Mouse (Mus musculus): ENCODE data around the gene Tmem150c. TPM values are rescaled to one million over a fixed set of nuclear protein-coding genes. Genes with fewer than 3 reads are reported as not detected.

The Tmem150c gene
- polyA plus RNA-seq, 1 experiment from 2014 or later: 3.6 TPM

DNA sequence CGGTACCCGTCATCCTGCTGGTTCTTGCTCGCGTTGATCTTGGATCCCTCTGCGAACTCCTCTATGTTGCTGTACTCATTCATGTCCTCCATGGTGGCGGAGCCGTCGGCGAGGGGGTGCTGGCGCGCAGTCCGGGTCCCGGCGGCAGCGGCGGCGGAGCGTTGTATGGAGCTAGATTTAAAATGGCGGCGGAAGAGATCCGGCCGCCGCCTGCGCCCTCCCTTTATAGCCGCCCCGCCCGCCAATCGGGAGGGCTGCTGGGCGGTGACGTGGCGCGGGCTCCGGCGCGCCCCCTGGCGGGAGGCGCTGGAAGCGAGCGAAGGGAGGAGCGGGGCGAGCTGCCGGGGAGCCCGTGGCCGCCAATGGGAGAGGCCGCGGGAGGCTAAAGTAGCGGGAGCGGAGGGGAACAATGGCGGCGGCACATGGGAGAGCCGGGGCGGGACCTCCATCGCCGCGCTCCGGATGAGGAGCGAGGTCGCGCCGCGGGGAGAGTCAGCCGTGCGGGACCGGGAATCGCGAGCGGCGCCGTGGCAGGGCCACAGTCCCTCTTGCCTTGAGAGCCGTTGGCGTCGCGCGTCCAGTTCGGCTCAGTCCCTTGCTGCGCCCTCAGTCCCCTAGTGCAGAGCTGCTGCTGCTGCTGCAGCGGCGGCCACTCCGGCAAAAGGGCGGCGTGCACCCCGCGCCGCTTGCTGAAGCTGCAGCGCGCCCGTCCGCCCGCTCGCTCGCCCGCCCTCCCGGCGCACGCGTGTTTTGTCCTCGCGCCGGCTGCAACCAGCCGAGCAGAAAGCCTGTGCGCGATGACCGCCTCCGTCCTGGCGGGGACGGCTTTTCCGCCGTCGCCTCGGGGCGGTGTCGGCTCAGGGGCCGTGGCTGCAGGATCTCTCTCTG is 120.7 kb downstream of the Tmem150c start:
- Histone ChIP-seq H3K27ac (ENCODE audit: low read depth, low read length) (peak overlapping the region; percentile 98), H3K4me3 (ENCODE audit: low read depth, low read length) (peak overlapping the region; percentile 97), H3K9ac (ENCODE audit: low read depth, low read length) (peak overlapping the region; percentile 100), H3K4me1 (replicated peaks; ENCODE audit: control insufficient read depth, insufficient read depth, low read length) (peaks cover 2% of the 10 kb centered on the region), H3K9me3 (ENCODE audit: control insufficient read depth, low read length) (no peaks in the 10 kb centered on the region), H3K27me3 (ENCODE audit: control insufficient read depth, insufficient read depth, low read length) (no peaks in the 10 kb centered on the region), H3K36me3 (ENCODE audit: control insufficient read depth, insufficient read depth, low read length) (peaks cover 5% of the 10 kb centered on the region; the same call in 1 of the 2 replicates), H3K4me2 (replicated peaks; ENCODE audit: low read depth, low read length) (peak overlapping the region; percentile 54)
- WGBS: under 1% methylated on average over 93 of the region's 113 CpGs
- DNase-seq (ENCODE audit: low spot score): peak; percentile 99
- ATAC-seq (ENCODE audit: low FRiP score): peak; percentile 75

DNA sequence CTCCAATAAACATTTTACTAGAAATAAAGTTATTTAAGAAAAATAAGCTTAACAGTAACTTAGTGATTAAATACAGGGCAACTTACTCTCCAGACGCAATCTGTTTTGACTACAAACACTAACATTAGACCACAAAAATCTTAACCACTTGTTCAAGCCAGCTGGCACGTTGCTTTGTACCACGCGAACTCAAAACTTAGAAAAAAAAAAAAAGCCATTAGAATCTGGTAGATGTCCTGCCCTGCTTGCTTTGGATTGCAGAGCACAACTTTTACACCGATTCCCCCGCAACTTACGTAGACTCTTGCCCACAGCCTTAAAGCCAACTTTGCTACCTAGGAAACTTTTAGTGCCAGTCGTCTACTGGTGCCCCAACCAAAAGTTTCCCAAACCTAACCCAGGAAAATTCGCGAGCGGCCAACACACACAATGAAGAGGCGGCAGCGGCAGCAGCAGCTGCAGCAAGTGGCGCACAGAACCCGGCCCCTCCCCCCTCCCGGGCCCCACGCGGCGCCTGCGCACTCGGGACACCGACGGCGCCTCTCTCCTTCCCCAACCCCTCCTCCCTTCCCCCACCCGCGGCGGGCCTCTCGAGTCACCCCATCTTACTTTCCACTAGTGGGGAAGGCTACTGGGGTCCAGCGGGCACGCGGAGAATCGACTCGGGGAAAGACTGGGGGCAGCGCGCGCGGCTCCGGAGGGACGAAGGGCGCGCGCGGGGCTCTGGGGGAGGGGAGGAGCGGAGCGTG is 121.5 kb downstream of the Tmem150c start:
- H3K9me3 ChIP-seq (ENCODE audit: control insufficient read depth, low read length): no peaks in the 10 kb centered on the region
- peak overlapping the region; percentile 97 for H3K4me3 ChIP-seq (ENCODE audit: low read depth, low read length)
- ATAC-seq (ENCODE audit: low FRiP score): peak; percentile 42
- H3K27me3 ChIP-seq (ENCODE audit: control insufficient read depth, insufficient read depth, low read length): no peaks in the 10 kb centered on the region
- under 1% methylated on average over 31 of the region's 45 CpGs for WGBS
- H3K36me3 ChIP-seq (ENCODE audit: control insufficient read depth, insufficient read depth, low read length): peaks cover 5% of the 10 kb centered on the region; the same call in 1 of the 2 replicates
- H3K9ac ChIP-seq (ENCODE audit: low read depth, low read length): peak overlapping the region; percentile 100
- peak; percentile 93 for DNase-seq (ENCODE audit: low spot score)
- peak overlapping the region; percentile 98 for H3K27ac ChIP-seq (ENCODE audit: low read depth, low read length)
- H3K4me1 ChIP-seq (replicated peaks; ENCODE audit: control insufficient read depth, insufficient read depth, low read length): peaks cover 2% of the 10 kb centered on the region
- H3K4me2 ChIP-seq (replicated peaks; ENCODE audit: low read depth, low read length): peak overlapping the region; percentile 91

DNA sequence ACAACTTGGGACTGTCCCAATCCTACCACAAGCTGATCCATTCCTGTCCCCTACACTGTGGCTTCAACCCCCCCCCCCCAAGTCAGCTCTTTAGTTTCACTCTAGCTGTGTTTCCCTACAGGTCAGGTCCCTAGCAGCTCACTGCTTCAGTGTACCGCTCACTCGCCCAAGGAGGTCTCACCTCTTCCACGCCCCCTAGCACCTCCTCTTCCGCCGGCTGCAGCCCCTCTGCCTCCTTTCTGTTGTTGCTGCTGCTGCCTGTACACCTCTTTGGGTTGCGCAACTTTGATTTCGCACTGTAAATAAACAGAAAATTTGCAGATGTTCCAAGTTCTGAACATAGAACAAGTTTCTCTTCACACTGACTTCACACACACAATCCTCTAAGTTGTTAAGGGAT is 122.9 kb downstream of the Tmem150c start:
- WGBS: 33% methylated on average over 7 of the region's 7 CpGs
- peak; percentile 38 for DNase-seq (ENCODE audit: low spot score)
- ATAC-seq (ENCODE audit: low FRiP score): no peak

DNA sequence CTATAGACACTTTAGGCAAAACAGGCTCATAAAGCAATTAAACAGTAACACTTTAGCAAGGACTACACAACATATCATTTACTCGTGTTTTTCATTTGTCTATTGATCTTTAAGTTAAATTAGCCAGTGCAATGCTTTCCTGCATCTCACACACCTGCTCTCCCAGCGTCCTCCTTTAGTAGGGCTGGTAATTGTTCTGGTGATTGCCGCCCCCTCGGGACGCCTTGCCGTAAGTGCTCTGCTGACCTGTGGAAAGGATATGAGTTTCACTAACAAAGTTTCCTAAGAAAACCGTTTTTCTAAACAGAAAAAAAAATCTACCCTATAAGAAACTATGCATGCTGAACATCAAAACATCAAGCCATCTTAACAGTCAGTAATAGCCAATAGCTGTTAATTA is 123.7 kb downstream of the Tmem150c start:
- Histone ChIP-seq H3K27me3 (ENCODE audit: control insufficient read depth, insufficient read depth, low read length) (no peaks in the 10 kb centered on the region), H3K9me3 (ENCODE audit: control insufficient read depth, low read length) (no peaks in the 10 kb centered on the region), H3K9ac (ENCODE audit: low read depth, low read length) (no peak overlapping the region), H3K4me1 (replicated peaks; ENCODE audit: control insufficient read depth, insufficient read depth, low read length) (peaks cover 2% of the 10 kb centered on the region), H3K27ac (ENCODE audit: low read depth, low read length) (no peak overlapping the region), H3K36me3 (ENCODE audit: control insufficient read depth, insufficient read depth, low read length) (peaks cover 13% of the 10 kb centered on the region; the same call in 1 of the 2 replicates), H3K4me2 (replicated peaks; ENCODE audit: low read depth, low read length) (no peak overlapping the region), H3K4me3 (ENCODE audit: low read depth, low read length) (peak overlapping the region; percentile 16; the same call in 1 of the 2 replicates)
- ATAC-seq (ENCODE audit: low FRiP score) (no peak), DNase-seq (ENCODE audit: low spot score) (peak; percentile 25)
- 64% methylated on average over 7 of the region's 7 CpGs for WGBS

More for the DNA sequence above, 122.9 kb downstream of the Tmem150c start:
- H3K27ac ChIP-seq (ENCODE audit: low read depth, low read length): no peak overlapping the region
- no peaks in the 10 kb centered on the region for H3K9me3 ChIP-seq (ENCODE audit: control insufficient read depth, low read length)
- H3K36me3 ChIP-seq (ENCODE audit: control insufficient read depth, insufficient read depth, low read length): peaks cover 13% of the 10 kb centered on the region; the same call in 1 of the 2 replicates
- peak overlapping the region; percentile 91 for H3K4me2 ChIP-seq (replicated peaks; ENCODE audit: low read depth, low read length)
- H3K27me3 ChIP-seq (ENCODE audit: control insufficient read depth, insufficient read depth, low read length): no peaks in the 10 kb centered on the region
- peak overlapping the region; percentile 97 for H3K4me3 ChIP-seq (ENCODE audit: low read depth, low read length)
- no peak overlapping the region for H3K9ac ChIP-seq (ENCODE audit: low read depth, low read length)
- H3K4me1 ChIP-seq (replicated peaks; ENCODE audit: control insufficient read depth, insufficient read depth, low read length): peaks cover 2% of the 10 kb centered on the region

DNA sequence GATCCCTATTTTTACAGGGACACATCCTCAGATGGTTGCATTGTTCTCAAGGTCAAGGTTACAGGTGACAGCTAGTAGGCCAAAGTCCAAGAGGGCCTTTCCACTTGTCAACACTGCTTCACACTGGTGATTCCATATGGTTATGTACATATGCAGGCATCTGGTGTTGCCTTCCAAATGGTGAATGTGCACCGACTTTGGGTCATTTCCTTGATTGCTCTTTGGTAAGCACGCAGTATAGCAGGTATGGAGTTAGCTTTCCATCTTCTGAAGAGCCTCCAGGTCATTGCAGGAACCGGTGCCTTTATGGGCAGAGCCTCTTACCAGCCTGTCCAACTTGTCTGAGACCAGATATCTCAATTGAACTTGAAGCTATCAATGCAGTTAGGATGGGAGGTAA is 127.0 kb downstream of the Tmem150c start:
- ATAC-seq (ENCODE audit: low FRiP score): no peak
- 73% methylated on average over 3 of the region's 3 CpGs for WGBS
- peak; percentile 30 for DNase-seq (ENCODE audit: low spot score)
- Histone ChIP-seq H3K9ac (ENCODE audit: low read depth, low read length) (no peak overlapping the region), H3K27ac (ENCODE audit: low read depth, low read length) (no peak overlapping the region), H3K4me2 (replicated peaks; ENCODE audit: low read depth, low read length) (no peak overlapping the region), H3K9me3 (ENCODE audit: control insufficient read depth, low read length) (no peaks in the 10 kb centered on the region), H3K36me3 (ENCODE audit: control insufficient read depth, insufficient read depth, low read length) (peaks cover 13% of the 10 kb centered on the region; the same call in 1 of the 2 replicates), H3K27me3 (ENCODE audit: control insufficient read depth, insufficient read depth, low read length) (no peaks in the 10 kb centered on the region), H3K4me1 (replicated peaks; ENCODE audit: control insufficient read depth, insufficient read depth, low read length) (peaks cover 2% of the 10 kb centered on the region; the same call in 1 of the 2 replicates), H3K4me3 (ENCODE audit: low read depth, low read length) (no peak overlapping the region)

DNA sequence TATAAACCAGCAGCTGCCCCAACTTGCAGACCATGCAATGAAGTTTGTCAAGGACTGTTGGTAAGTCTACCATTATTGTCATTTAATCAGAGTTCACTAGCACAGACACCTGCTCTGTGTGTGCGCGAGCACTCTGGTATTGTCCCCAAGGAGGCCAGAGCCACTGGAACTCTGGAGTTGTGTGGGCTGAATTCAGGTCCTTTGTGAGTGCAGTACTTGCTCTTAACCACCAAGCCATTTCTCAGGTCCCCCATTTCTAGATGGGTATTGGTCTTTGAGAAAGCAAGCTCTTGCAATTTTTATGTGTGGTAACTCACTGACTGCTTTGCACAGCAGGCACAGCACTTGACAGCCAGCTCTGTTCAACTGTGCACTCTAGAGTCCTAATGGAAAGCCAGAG is 127.5 kb downstream of the Tmem150c start:
- no peak overlapping the region for H3K9ac ChIP-seq (ENCODE audit: low read depth, low read length)
- no peak overlapping the region for H3K27ac ChIP-seq (ENCODE audit: low read depth, low read length)
- H3K4me2 ChIP-seq (replicated peaks; ENCODE audit: low read depth, low read length): no peak overlapping the region
- DNase-seq (ENCODE audit: low spot score): peak; percentile 35
- peak; percentile 28; the same call in 1 of the 2 replicates for ATAC-seq (ENCODE audit: low FRiP score)
- WGBS: 84% methylated on average over 2 of the region's 2 CpGs
- H3K36me3 ChIP-seq (ENCODE audit: control insufficient read depth, insufficient read depth, low read length): peaks cover 13% of the 10 kb centered on the region; the same call in 1 of the 2 replicates
- no peak overlapping the region for H3K4me3 ChIP-seq (ENCODE audit: low read depth, low read length)
- no peaks in the 10 kb centered on the region for H3K9me3 ChIP-seq (ENCODE audit: control insufficient read depth, low read length)
- no peaks in the 10 kb centered on the region for H3K27me3 ChIP-seq (ENCODE audit: control insufficient read depth, insufficient read depth, low read length)
- H3K4me1 ChIP-seq (replicated peaks; ENCODE audit: control insufficient read depth, insufficient read depth, low read length): peaks cover 2% of the 10 kb centered on the region; the same call in 1 of the 2 replicates

DNA sequence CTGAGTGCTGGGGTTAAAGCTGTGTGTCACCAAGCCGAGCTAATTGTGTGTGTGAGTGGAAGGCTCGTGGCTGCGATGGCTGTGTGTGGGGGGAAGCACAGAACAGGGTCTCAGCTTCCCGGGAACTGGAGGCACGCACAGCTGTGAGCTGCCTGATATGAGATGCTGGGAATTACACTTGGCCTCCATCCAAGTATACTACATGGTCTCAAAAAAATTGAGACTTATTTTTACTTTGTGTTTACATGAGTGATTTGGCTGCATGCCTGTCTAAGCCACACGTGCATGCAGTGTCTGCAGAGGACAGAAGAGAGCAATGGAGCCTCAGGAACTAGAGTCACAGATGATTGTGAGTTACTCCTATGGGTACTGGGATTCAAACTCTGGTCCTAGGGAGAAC is 129.5 kb downstream of the Tmem150c start:
- H3K4me2 ChIP-seq (replicated peaks; ENCODE audit: low read depth, low read length): no peak overlapping the region
- WGBS: 66% methylated on average over 6 of the region's 6 CpGs
- 0 out of 2 replicates have a peak, but pooled peaks cover 2% of the 10 kb centered on the region for H3K4me1 ChIP-seq (replicated peaks; ENCODE audit: control insufficient read depth, insufficient read depth, low read length)
- no peak for DNase-seq (ENCODE audit: low spot score)
- no peak overlapping the region for H3K4me3 ChIP-seq (ENCODE audit: low read depth, low read length)
- H3K27ac ChIP-seq (ENCODE audit: low read depth, low read length): no peak overlapping the region
- no peaks in the 10 kb centered on the region for H3K27me3 ChIP-seq (ENCODE audit: control insufficient read depth, insufficient read depth, low read length)
- H3K36me3 ChIP-seq (ENCODE audit: control insufficient read depth, insufficient read depth, low read length): 0 out of 2 replicates have a peak, but pooled peaks cover 8% of the 10 kb centered on the region
- ATAC-seq (ENCODE audit: low FRiP score): peak; percentile 59
- no peak overlapping the region for H3K9ac ChIP-seq (ENCODE audit: low read depth, low read length)
- no peaks in the 10 kb centered on the region for H3K9me3 ChIP-seq (ENCODE audit: control insufficient read depth, low read length)

Measured in hindbrain, embryonic 11.5 days (tissue).